Mouse (Mus musculus) heart, embryonic 11.5 days (tissue): Measurements from ENCODE around the gene P2ry14. TPM values are rescaled to one million over a fixed set of nuclear protein-coding genes. Genes with fewer than 3 reads are reported as not detected.

Experiments
- ATAC-seq: fragments of 200-750 bp; cut with Nextera tagmentation; replicated peaks from 2 replicates; pipeline ENCODE4 v1.8.0; 2017; ENCODE audit warnings: moderate library complexity; ENCODE audit not compliant: insufficient number of reproducible peaks, low FRiP score, low TSS enrichment
- H3K27ac ChIP-seq: fragments of 300-500 bp; sonication (generic); 2 replicates; pipeline ENCODE4 v1.5.1; 2014; ENCODE audit warnings: mild to moderate bottlenecking, low read depth, low read length
- H3K27me3 ChIP-seq: fragments of 300-500 bp; sonication (generic); 2 replicates; pipeline ENCODE4 v1.6.1; 2014; ENCODE audit warnings: mild to moderate bottlenecking, low read length, mixed read lengths; ENCODE audit not compliant: control insufficient read depth, insufficient read depth
- H3K36me3 ChIP-seq: fragments of 300-500 bp; sonication (generic); 2 replicates; pipeline ENCODE4 v1.6.1; 2014; ENCODE audit warnings: mild to moderate bottlenecking, low read length, moderate library complexity, mixed read lengths; ENCODE audit not compliant: control insufficient read depth, insufficient read depth
- H3K4me1 ChIP-seq: fragments of 300-500 bp; sonication (generic); 2 replicates; pipeline ENCODE4 v1.6.1; 2014; ENCODE audit warnings: low read length; ENCODE audit not compliant: control insufficient read depth, insufficient read depth
- H3K4me2 ChIP-seq: fragments of 300-500 bp; sonication (generic); 2 replicates; pipeline ENCODE4 v1.6.1; 2014; ENCODE audit warnings: mild to moderate bottlenecking, moderate library complexity
- H3K4me3 ChIP-seq: fragments of 300-500 bp; sonication (generic); 2 replicates; pipeline ENCODE4 v1.5.1; 2014; ENCODE audit warnings: low read depth, low read length
- H3K9ac ChIP-seq: fragments of 300-500 bp; sonication (generic); 2 replicates; pipeline ENCODE4 v1.6.1; 2014; ENCODE audit warnings: mild to moderate bottlenecking, low read depth, low read length, moderate library complexity
- H3K9me3 ChIP-seq: fragments of 300-500 bp; sonication (generic); replicated peaks from 2 replicates; pipeline ENCODE4 v1.6.1; 2016; ENCODE audit warnings: low read length; ENCODE audit not compliant: control insufficient read depth
- WGBS: fragments of 180-500 bp; shearing (Covaris S2); extraction: QIAGEN DNeasy Blood & Tissue Kit; methylation state at CpG from one replicate; pipeline ENCODE4 v1.1.7; 2014; ENCODE audit not compliant: insufficient replicate concordance; 5-methylcytosine and 5-hydroxymethylcytosine counted together
- polyA plus RNA-seq: library from polyadenylated mRNA; unstranded; fragments of >200 nt; fragmentation: Nextera tagmentation; extraction: Ambion mirVana; gene quantifications from 2 replicates; pipeline ENCODE4 v1.2.1, GENCODE M21; 2014

P2ry14 gene
- polyA plus RNA-seq, 1 experiment from 2014 or later = 2.9 TPM

DNA sequence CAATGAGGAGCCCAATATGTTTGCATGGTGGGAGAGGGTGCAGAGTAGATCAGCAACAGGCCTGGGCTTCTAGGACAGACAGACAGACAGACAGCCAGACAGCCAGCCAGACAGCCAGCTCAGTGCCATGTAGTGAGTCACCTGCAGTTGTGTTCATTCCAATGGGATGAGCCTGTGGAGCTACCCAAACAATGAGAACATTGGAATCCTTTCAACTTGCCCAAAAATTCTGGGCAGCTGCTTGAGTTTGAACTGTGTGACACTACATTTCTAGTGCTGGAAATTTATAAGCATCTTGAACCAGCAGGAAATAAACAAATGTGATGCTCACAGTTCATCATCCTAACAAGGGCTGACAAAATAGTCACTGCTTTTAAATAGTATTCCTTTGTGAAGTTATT, 13.8 kb downstream of the P2ry14 start:
- Histone ChIP-seq H3K9ac (no peak overlapping the region), H3K4me1 (peaks cover 13% of the 10 kb centered on the region; the same call in 1 of the 2 replicates), H3K9me3 (no peaks in the 10 kb centered on the region), H3K36me3 (no peaks in the 10 kb centered on the region), H3K27me3 (0 out of 2 replicates have a peak, but pooled peaks cover 3% of the 10 kb centered on the region), H3K4me3 (no peak overlapping the region), H3K27ac (no peak overlapping the region), H3K4me2 (no peak overlapping the region)
- no peak for ATAC-seq

DNA sequence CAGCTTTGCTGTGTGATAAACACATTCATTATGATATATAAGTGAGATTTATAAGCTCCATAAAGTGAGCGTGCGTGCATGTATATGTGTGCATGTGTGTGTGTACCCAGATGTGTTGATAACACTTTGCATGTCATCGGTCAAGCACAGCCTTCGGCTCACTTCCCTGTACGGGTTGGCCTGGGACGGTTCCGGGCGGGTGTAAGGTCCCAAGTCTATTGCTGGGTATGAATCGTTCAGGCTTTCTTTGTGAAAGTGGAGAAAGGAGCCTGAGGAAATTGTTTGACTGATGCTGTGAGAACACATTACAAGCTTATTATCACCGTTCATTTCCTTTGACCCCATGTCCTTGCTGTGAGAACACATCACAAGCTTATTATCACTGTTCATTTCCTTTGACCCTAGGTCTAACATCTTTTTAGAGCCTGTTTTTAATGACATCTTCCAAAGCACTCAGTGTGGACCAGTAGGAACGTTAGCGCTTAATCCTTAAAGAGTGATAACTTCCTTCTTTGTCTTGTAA, 14.4 kb downstream of the P2ry14 start:
- H3K4me2 ChIP-seq = no peak overlapping the region
- no peaks in the 10 kb centered on the region for H3K36me3 ChIP-seq
- ATAC-seq = no peak
- 0 out of 2 replicates have a peak, but pooled peaks cover 3% of the 10 kb centered on the region for H3K27me3 ChIP-seq
- no peak overlapping the region for H3K9ac ChIP-seq
- H3K4me3 ChIP-seq = no peak overlapping the region
- H3K27ac ChIP-seq = no peak overlapping the region
- no peaks in the 10 kb centered on the region for H3K9me3 ChIP-seq
- peaks cover 13% of the 10 kb centered on the region; the same call in 1 of the 2 replicates for H3K4me1 ChIP-seq
- 64% methylated on average over 12 of the region's 12 CpGs for WGBS

DNA sequence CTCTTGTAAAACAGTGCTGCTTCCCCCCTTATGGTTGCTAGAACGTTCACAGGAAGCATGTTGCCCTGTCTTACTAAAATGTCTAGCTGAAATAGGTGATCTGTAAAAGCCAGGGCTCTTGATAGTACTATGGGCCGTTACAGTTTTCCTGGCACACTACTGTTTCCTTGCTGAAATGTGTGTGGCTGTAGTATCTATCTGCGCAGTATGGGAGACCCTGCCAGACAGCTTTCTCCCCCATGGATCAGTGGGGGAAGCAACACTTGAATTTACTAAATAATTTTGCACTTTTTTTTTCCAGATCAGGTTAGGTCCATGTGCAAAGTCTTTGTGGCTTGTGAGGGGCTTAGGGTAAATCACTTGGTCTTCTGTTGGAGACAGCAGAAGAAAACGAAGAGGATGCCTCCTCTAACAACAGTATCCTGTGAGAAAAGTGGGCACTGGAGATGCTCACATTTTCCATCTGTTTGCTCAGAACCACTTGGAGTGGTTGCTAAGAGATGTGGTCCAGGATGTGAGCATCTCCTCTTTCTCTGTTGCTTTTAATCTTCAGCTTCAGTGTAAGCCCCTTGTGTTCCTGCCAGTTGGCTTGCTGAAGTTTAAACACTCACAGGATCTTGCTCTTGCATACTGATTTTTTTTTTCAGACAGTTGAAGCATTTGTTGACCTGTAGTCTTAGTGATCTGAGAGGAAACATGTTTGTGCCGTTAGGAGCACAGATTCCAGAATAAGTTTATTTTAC, 17.3 kb downstream of the P2ry14 start:
- no peaks in the 10 kb centered on the region for H3K36me3 ChIP-seq
- H3K27ac ChIP-seq = no peak overlapping the region
- H3K4me2 ChIP-seq = no peak overlapping the region
- WGBS = 70% methylated on average over 5 of the region's 5 CpGs
- no peak overlapping the region for H3K4me3 ChIP-seq
- no peak for ATAC-seq
- no peak overlapping the region for H3K9ac ChIP-seq
- 0 out of 2 replicates have a peak, but pooled peaks cover 7% of the 10 kb centered on the region for H3K4me1 ChIP-seq
- H3K9me3 ChIP-seq = no peaks in the 10 kb centered on the region
- H3K27me3 ChIP-seq = 0 out of 2 replicates have a peak, but pooled peaks cover 3% of the 10 kb centered on the region

DNA sequence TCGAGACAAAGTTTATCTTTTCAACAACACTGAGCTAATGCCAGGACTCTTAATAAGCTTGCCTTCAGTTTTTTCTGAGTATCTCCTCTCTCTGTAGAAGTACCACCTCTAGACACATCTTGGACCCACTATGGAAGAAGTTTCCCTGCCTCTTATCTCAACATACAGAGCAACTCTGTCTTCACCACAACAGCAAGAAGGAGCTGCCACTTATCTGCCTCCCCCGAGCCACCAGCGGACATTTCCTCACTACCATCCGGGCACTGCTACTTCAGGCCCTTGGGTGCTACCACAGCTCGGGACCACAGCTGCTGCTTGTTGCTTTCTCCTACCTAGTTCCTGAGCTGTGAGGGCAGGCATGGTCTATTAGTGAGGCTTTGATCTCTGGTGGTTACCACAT, 20.2 kb downstream of the P2ry14 start:
- ATAC-seq = no peak
- Histone ChIP-seq H3K9ac (no peak overlapping the region), H3K4me1 (0 out of 2 replicates have a peak, but pooled peaks cover 6% of the 10 kb centered on the region), H3K4me3 (no peak overlapping the region), H3K9me3 (no peaks in the 10 kb centered on the region), H3K4me2 (no peak overlapping the region), H3K36me3 (no peaks in the 10 kb centered on the region), H3K27me3 (0 out of 2 replicates have a peak, but pooled peaks cover 5% of the 10 kb centered on the region), H3K27ac (no peak overlapping the region)
- WGBS = 33% methylated on average over 5 of the region's 5 CpGs

DNA sequence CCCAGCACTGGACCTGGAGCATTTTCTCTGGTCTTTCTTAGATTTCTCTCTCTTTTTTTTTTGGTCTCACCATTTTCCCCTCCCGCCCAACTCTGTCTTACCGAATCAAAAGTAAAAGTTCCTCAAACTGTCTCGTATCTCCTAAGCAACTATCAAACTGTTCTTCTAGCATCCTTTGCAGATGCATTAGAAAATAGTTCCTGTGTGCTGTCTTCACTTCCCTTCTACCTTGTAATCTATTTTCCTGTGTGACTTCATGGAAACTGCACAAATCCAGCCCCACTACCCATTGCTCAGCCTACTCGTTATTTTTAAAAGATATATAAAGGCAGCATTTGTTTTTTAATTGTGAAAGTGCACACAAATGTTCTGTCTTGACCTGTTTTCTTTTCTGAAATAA, 21.5 kb downstream of the P2ry14 start:
- Histone ChIP-seq H3K27me3 (0 out of 2 replicates have a peak, but pooled peaks cover 5% of the 10 kb centered on the region), H3K9me3 (no peaks in the 10 kb centered on the region), H3K36me3 (no peaks in the 10 kb centered on the region), H3K9ac (no peak overlapping the region), H3K27ac (no peak overlapping the region), H3K4me2 (no peak overlapping the region), H3K4me1 (0 out of 2 replicates have a peak, but pooled peaks cover 6% of the 10 kb centered on the region), H3K4me3 (no peak overlapping the region)
- WGBS = 71% methylated on average over 4 of the region's 4 CpGs
- no peak for ATAC-seq

DNA sequence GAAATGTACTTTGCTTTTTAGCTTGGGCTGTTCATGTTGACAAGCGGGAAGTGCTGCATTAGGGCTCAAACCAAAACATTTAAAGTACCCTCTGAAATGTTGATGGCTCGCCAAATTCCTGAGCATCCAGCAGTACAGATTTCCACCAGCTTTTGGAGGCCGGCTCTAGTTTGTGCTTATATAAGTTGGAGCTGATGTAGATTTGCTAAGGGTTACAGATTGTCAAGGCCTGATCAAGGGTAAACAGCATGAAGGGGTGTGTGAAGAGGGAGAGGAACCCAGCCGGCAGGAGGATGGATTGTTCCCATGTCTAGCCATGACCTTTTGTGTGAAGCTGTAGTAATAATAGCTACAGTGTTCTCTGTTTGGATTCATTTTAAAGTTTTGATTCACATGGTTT, 22.3 kb downstream of the P2ry14 start:
- Histone ChIP-seq H3K9ac (no peak overlapping the region), H3K27ac (no peak overlapping the region), H3K36me3 (no peaks in the 10 kb centered on the region), H3K4me2 (no peak overlapping the region), H3K4me3 (no peak overlapping the region), H3K4me1 (peaks cover 7% of the 10 kb centered on the region; the same call in 1 of the 2 replicates), H3K27me3 (0 out of 2 replicates have a peak, but pooled peaks cover 2% of the 10 kb centered on the region), H3K9me3 (no peaks in the 10 kb centered on the region)
- 64% methylated on average over 4 of the region's 4 CpGs for WGBS
- ATAC-seq = no peak

DNA sequence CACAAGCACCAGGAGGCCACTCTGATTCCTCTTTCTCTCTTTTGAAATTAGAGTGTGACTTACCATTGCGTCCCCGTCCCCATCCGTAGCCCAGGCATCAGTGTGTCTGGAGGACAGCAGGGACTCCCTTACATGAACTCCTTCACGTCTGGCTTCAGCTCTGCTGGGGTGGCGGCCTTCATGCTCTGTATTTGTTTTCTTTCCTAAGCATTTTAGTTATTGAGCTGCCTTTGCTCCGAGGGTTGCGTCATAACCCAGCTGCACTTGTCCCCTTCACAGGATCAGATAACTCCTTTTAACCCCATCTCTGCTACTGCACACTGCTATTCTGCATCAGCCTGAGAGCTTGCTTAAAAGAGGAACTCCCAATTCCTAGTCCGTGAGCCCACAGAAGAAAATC, 23.0 kb downstream of the P2ry14 start:
- no peak overlapping the region for H3K27ac ChIP-seq
- peaks cover 13% of the 10 kb centered on the region; the same call in 1 of the 2 replicates for H3K4me1 ChIP-seq
- no peak overlapping the region for H3K4me2 ChIP-seq
- H3K9me3 ChIP-seq = no peaks in the 10 kb centered on the region
- H3K4me3 ChIP-seq = no peak overlapping the region
- H3K36me3 ChIP-seq = no peaks in the 10 kb centered on the region
- 56% methylated on average over 8 of the region's 8 CpGs for WGBS
- 0 out of 2 replicates have a peak, but pooled peaks cover 2% of the 10 kb centered on the region for H3K27me3 ChIP-seq
- no peak for ATAC-seq
- H3K9ac ChIP-seq = no peak overlapping the region

DNA sequence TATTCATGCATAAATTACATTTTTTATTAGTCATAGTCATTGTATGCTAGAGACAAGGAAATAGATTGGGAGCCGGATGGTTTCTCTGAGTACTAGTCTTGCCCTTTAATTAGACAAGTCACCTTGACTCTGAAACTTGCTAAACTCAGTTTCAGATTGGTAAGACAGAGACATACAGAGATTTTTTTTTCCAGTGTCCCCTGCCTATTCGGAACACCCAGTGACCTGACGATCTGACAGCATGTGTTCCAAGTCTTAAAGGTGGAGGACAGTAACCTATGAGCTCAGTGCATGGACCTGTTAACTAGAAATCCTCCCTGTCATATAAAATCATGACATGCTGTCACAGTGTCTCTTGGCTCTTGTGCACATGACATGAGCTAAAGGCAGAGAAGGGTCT, 23.9 kb downstream of the P2ry14 start:
- no peak overlapping the region for H3K4me2 ChIP-seq
- ATAC-seq = no peak
- H3K9me3 ChIP-seq = no peaks in the 10 kb centered on the region
- no peak overlapping the region for H3K9ac ChIP-seq
- H3K36me3 ChIP-seq = no peaks in the 10 kb centered on the region
- peaks cover 16% of the 10 kb centered on the region; the same call in 1 of the 2 replicates for H3K4me1 ChIP-seq
- 0 out of 2 replicates have a peak, but pooled peaks cover 2% of the 10 kb centered on the region for H3K27me3 ChIP-seq
- H3K27ac ChIP-seq = no peak overlapping the region
- H3K4me3 ChIP-seq = no peak overlapping the region
- 80% methylated on average over 3 of the region's 3 CpGs for WGBS
